Mouse (Mus musculus) limb, embryonic 14.5 days (tissue): ENCODE data around the gene Abcg5. TPM values are rescaled to one million over a fixed set of nuclear protein-coding genes. Genes with fewer than 3 reads are reported as not detected.
A peak's percentile ranks its signal among the peaks of the same experiment; 100 is the strongest.

Experiments
- ATAC-seq: fragments of 200-750 bp; cut with Nextera tagmentation; 2 replicates; pipeline ENCODE4 v1.8.0; 2017; ENCODE audit warnings: low read depth, moderate number of reproducible peaks, moderate TSS enrichment; ENCODE audit not compliant: low FRiP score
- DNase-seq: peaks from one replicate; pipeline ENCODE4 v3.0.0-alpha.2; 2015; ENCODE audit warnings: low spot score
- H3K27ac ChIP-seq: fragments of 300-500 bp; sonication (generic); replicated peaks from 2 replicates; pipeline ENCODE4 v1.5.1; 2014; ENCODE audit warnings: low read depth, mild to moderate bottlenecking, low read length, moderate library complexity, mixed read lengths
- H3K27me3 ChIP-seq: fragments of 300-500 bp; sonication (generic); 2 replicates; pipeline ENCODE4 v1.6.1; 2014; ENCODE audit warnings: low read length, mixed read lengths; ENCODE audit not compliant: control insufficient read depth, insufficient read depth
- H3K36me3 ChIP-seq: fragments of 300-500 bp; sonication (generic); 2 replicates; pipeline ENCODE4 v1.6.1; 2014; ENCODE audit warnings: mild to moderate bottlenecking, low read length, moderate library complexity, mixed read lengths; ENCODE audit not compliant: control insufficient read depth, insufficient read depth
- H3K4me1 ChIP-seq: fragments of 300-500 bp; sonication (generic); 2 replicates; pipeline ENCODE4 v1.6.1; 2014; ENCODE audit warnings: antibody characterized with exemption, low read length, mixed read lengths; ENCODE audit not compliant: control insufficient read depth, insufficient read depth
- H3K4me2 ChIP-seq: fragments of 300-500 bp; sonication (generic); replicated peaks from 2 replicates; pipeline ENCODE4 v1.6.1; 2014; ENCODE audit warnings: low read depth, mild to moderate bottlenecking, low read length, moderate library complexity; ENCODE audit not compliant: severe bottlenecking
- H3K4me3 ChIP-seq: fragments of 300-500 bp; sonication (generic); replicated peaks from 2 replicates; pipeline ENCODE4 v1.5.1; 2014; ENCODE audit warnings: low read length
- H3K9ac ChIP-seq: fragments of 300-500 bp; sonication (generic); 2 replicates; pipeline ENCODE4 v1.6.1; 2014; ENCODE audit warnings: mild to moderate bottlenecking, low read depth, low read length, moderate library complexity; ENCODE audit not compliant: severe bottlenecking
- H3K9me3 ChIP-seq: fragments of 300-500 bp; sonication (generic); 2 replicates; pipeline ENCODE4 v1.6.1; 2016; ENCODE audit warnings: low read length; ENCODE audit not compliant: control insufficient read depth
- POLR2A ChIP-seq: fragments of 200-500 bp; IDR thresholded peaks from 2 replicates; pipeline ENCODE4 v1.8.0; 2012; ENCODE audit warnings: inconsistent platforms, mild to moderate bottlenecking, moderate library complexity, borderline replicate concordance; ENCODE audit not compliant: insufficient read depth, insufficient read length; ENCODE audit errors: extremely low read depth
- WGBS: fragments of 180-500 bp; shearing (Covaris S2); extraction: QIAGEN DNeasy Blood & Tissue Kit; methylation state at CpG from one replicate; pipeline ENCODE4 v1.1.7; 2014; 5-methylcytosine and 5-hydroxymethylcytosine counted together
- polyA plus RNA-seq, 2 experiments: library from polyadenylated mRNA; depleted of rRNA in 1 of 2; stranded (reverse) in 1 of 2; unstranded in 1 of 2; fragments of >200 nt; fragmentation: Nextera tagmentation in 1 of 2; extraction: Ambion mirVana in 1 of 2; gene quantifications; 2 replicates each; pipeline versions ENCODE4 v1.2.1 to v1.2.3; 2012 to 2014

Abcg5 gene
- polyA plus RNA-seq, 2 experiments = 1.3 to 1.7 TPM

GRCm38 (mm10) chr17:84658951-84659350 is 23.9 kb downstream of the Abcg5 start:
- H3K4me3 ChIP-seq = no peak overlapping the region
- TF ChIP-seq POLR2A = no peak
- peaks cover 4% of the 10 kb centered on the region; the same call in 1 of the 2 replicates for H3K36me3 ChIP-seq
- no peaks in the 10 kb centered on the region for H3K9me3 ChIP-seq
- no peaks in the 10 kb centered on the region for H3K27me3 ChIP-seq
- H3K4me2 ChIP-seq = no peak overlapping the region
- H3K4me1 ChIP-seq = peaks cover 6% of the 10 kb centered on the region; the same call in 1 of the 2 replicates
- 82% methylated on average over 8 of the region's 8 CpGs for WGBS
- no peak overlapping the region for H3K9ac ChIP-seq
- ATAC-seq (no peak), DNase-seq (no peak)
- H3K27ac ChIP-seq = no peak overlapping the region

- H3K27ac ChIP-seq = no peak overlapping the region
- WGBS = 36% methylated on average over 5 of the region's 5 CpGs
- no peak for TF ChIP-seq POLR2A
- H3K36me3 ChIP-seq = peaks cover 11% of the 10 kb centered on the region
- no peaks in the 10 kb centered on the region for H3K27me3 ChIP-seq
- H3K9ac ChIP-seq = no peak overlapping the region
- DNase-seq (no peak), ATAC-seq (no peak)
- no peak overlapping the region for H3K4me2 ChIP-seq
- peaks cover 6% of the 10 kb centered on the region; the same call in 1 of the 2 replicates for H3K4me1 ChIP-seq
- H3K4me3 ChIP-seq = no peak overlapping the region
- no peaks in the 10 kb centered on the region for H3K9me3 ChIP-seq
Measured at GRCm38 (mm10) chr17:84658195-84658594, 24.6 kb downstream of the Abcg5 start.

- no peak overlapping the region for H3K9ac ChIP-seq
- no peak overlapping the region for H3K4me2 ChIP-seq
- H3K4me3 ChIP-seq = no peak overlapping the region
- TF ChIP-seq POLR2A = no peak
- H3K4me1 ChIP-seq = peaks cover 6% of the 10 kb centered on the region; the same call in 1 of the 2 replicates
- WGBS = 63% methylated on average over 7 of the region's 7 CpGs
- peak; percentile 19; the same call in 1 of the 2 replicates for ATAC-seq
- no peaks in the 10 kb centered on the region for H3K27me3 ChIP-seq
- no peak for DNase-seq
- no peaks in the 10 kb centered on the region for H3K9me3 ChIP-seq
- peaks cover 15% of the 10 kb centered on the region for H3K36me3 ChIP-seq
- no peak overlapping the region for H3K27ac ChIP-seq
Measured at GRCm38 (mm10) chr17:84657782-84658181, 25.0 kb downstream of the Abcg5 start.

GRCm38 (mm10) chr17:84657422-84657732 is 25.4 kb downstream of the Abcg5 start:
- Histone ChIP-seq H3K27me3 (no peaks in the 10 kb centered on the region), H3K27ac (no peak overlapping the region), H3K4me2 (no peak overlapping the region), H3K9ac (no peak overlapping the region), H3K4me1 (peaks cover 6% of the 10 kb centered on the region; the same call in 1 of the 2 replicates), H3K36me3 (peaks cover 15% of the 10 kb centered on the region), H3K4me3 (no peak overlapping the region), H3K9me3 (no peaks in the 10 kb centered on the region)
- DNase-seq = peak; percentile 16
- ATAC-seq = no peak
- TF ChIP-seq POLR2A = no peak
- 62% methylated on average over 3 of the region's 3 CpGs for WGBS

- DNase-seq (no peak), ATAC-seq (no peak)
- H3K4me3 ChIP-seq = no peak overlapping the region
- H3K27me3 ChIP-seq = no peaks in the 10 kb centered on the region
- H3K4me2 ChIP-seq = no peak overlapping the region
- 73% methylated on average over 19 of the region's 19 CpGs for WGBS
- peaks cover 2% of the 10 kb centered on the region; the same call in 1 of the 2 replicates for H3K4me1 ChIP-seq
- H3K9ac ChIP-seq = no peak overlapping the region
- peaks cover 15% of the 10 kb centered on the region for H3K36me3 ChIP-seq
- TF ChIP-seq POLR2A = no peak
- no peak overlapping the region for H3K27ac ChIP-seq
- H3K9me3 ChIP-seq = no peaks in the 10 kb centered on the region
Measured at GRCm38 (mm10) chr17:84656653-84657421, 26.0 kb downstream of the Abcg5 start.
